Mouse (Mus musculus): ENCODE measurements around the gene Gm973. TPM values are rescaled to one million over a fixed set of nuclear protein-coding genes. Genes with fewer than 3 reads are reported as not detected.

Gm973 gene
- polyA plus RNA-seq, 1 experiment, result 0.13 TPM

- Histone ChIP-seq H3K36me3 (ENCODE audit: control insufficient read depth, insufficient read depth, low read length) (no peaks in the 10 kb centered on the region), H3K4me3 (ENCODE audit: low read depth, low read length) (no peak overlapping the region), H3K27me3 (ENCODE audit: control insufficient read depth, insufficient read depth, low read length) (no peaks in the 10 kb centered on the region), H3K27ac (ENCODE audit: insufficient read depth, low read depth, low read length) (no peak overlapping the region), H3K4me1 (ENCODE audit: control insufficient read depth, insufficient read depth, insufficient read length, low read length) (peaks cover 4% of the 10 kb centered on the region; the same call in 1 of the 2 replicates)
- 64% methylated on average over 21 of the region's 21 CpGs for WGBS
- TF ChIP-seq CTCF (IDR thresholded peaks at IDR 0.05; ENCODE audit: extremely low read depth, insufficient read length, insufficient replicate concordance, low read depth, low read length) (no peak), POLR2A (IDR thresholded peaks at IDR 0.05; ENCODE audit: low read depth, low read length) (no peak)
Measured at GRCm38 (mm10) chr1:59574262-59575187, 58.5 kb downstream of the Gm973 start.

GRCm38 (mm10) chr1:59578770-59579169 is 62.7 kb downstream of the Gm973 start:
- Histone ChIP-seq H3K36me3 (ENCODE audit: control insufficient read depth, insufficient read depth, low read length) (no peaks in the 10 kb centered on the region), H3K4me3 (ENCODE audit: low read depth, low read length) (no peak overlapping the region), H3K27me3 (ENCODE audit: control insufficient read depth, insufficient read depth, low read length) (no peaks in the 10 kb centered on the region), H3K27ac (ENCODE audit: insufficient read depth, low read depth, low read length) (no peak overlapping the region), H3K4me1 (ENCODE audit: control insufficient read depth, insufficient read depth, insufficient read length, low read length) (peaks cover 6% of the 10 kb centered on the region; the same call in 1 of the 2 replicates)
- 86% methylated on average over 4 of the region's 4 CpGs for WGBS
- TF ChIP-seq CTCF (IDR thresholded peaks at IDR 0.05; ENCODE audit: extremely low read depth, insufficient read length, insufficient replicate concordance, low read depth, low read length) (no peak), POLR2A (IDR thresholded peaks at IDR 0.05; ENCODE audit: low read depth, low read length) (no peak)

- Histone ChIP-seq H3K4me1 (ENCODE audit: control insufficient read depth, insufficient read depth, insufficient read length, low read length) (peaks cover 9% of the 10 kb centered on the region; the same call in 1 of the 2 replicates), H3K27me3 (ENCODE audit: control insufficient read depth, insufficient read depth, low read length) (no peaks in the 10 kb centered on the region), H3K27ac (ENCODE audit: insufficient read depth, low read depth, low read length) (no peak overlapping the region), H3K4me3 (ENCODE audit: low read depth, low read length) (no peak overlapping the region), H3K36me3 (ENCODE audit: control insufficient read depth, insufficient read depth, low read length) (no peaks in the 10 kb centered on the region)
- TF ChIP-seq POLR2A (IDR thresholded peaks at IDR 0.05; ENCODE audit: low read depth, low read length) (no peak), CTCF (IDR thresholded peaks at IDR 0.05; ENCODE audit: extremely low read depth, insufficient read length, insufficient replicate concordance, low read depth, low read length) (no peak)
- WGBS, result 48% methylated on average over 5 of the region's 5 CpGs
Measured at GRCm38 (mm10) chr1:59579327-59579726, 63.3 kb downstream of the Gm973 start.

- H3K4me1 ChIP-seq (ENCODE audit: control insufficient read depth, insufficient read depth, insufficient read length, low read length), result peaks cover 10% of the 10 kb centered on the region; the same call in 1 of the 2 replicates
- H3K27me3 ChIP-seq (ENCODE audit: control insufficient read depth, insufficient read depth, low read length), result no peaks in the 10 kb centered on the region
- H3K27ac ChIP-seq (ENCODE audit: insufficient read depth, low read depth, low read length), result no peak overlapping the region
- no peaks in the 10 kb centered on the region for H3K36me3 ChIP-seq (ENCODE audit: control insufficient read depth, insufficient read depth, low read length)
- 19% methylated on average over 8 of the region's 8 CpGs for WGBS
- H3K4me3 ChIP-seq (ENCODE audit: low read depth, low read length), result no peak overlapping the region
- TF ChIP-seq CTCF (IDR thresholded peaks at IDR 0.05; ENCODE audit: extremely low read depth, insufficient read length, insufficient replicate concordance, low read depth, low read length), result no peak
- TF ChIP-seq POLR2A (IDR thresholded peaks at IDR 0.05; ENCODE audit: low read depth, low read length), result no peak
Measured at GRCm38 (mm10) chr1:59580131-59580751, 64.2 kb downstream of the Gm973 start.

- Histone ChIP-seq H3K27ac (ENCODE audit: insufficient read depth, low read depth, low read length) (no peak overlapping the region), H3K27me3 (ENCODE audit: control insufficient read depth, insufficient read depth, low read length) (no peaks in the 10 kb centered on the region), H3K4me3 (ENCODE audit: low read depth, low read length) (no peak overlapping the region), H3K4me1 (ENCODE audit: control insufficient read depth, insufficient read depth, insufficient read length, low read length) (peaks cover 10% of the 10 kb centered on the region; the same call in 1 of the 2 replicates), H3K36me3 (ENCODE audit: control insufficient read depth, insufficient read depth, low read length) (no peaks in the 10 kb centered on the region)
- TF ChIP-seq POLR2A (IDR thresholded peaks at IDR 0.05; ENCODE audit: low read depth, low read length) (no peak), CTCF (IDR thresholded peaks at IDR 0.05; ENCODE audit: extremely low read depth, insufficient read length, insufficient replicate concordance, low read depth, low read length) (no peak)
- WGBS, result 85% methylated on average over 3 of the region's 3 CpGs
Measured at GRCm38 (mm10) chr1:59580880-59581279, 64.8 kb downstream of the Gm973 start.

- WGBS, result 18% methylated on average over 18 of the region's 18 CpGs
- H3K27me3 ChIP-seq (ENCODE audit: control insufficient read depth, insufficient read depth, low read length), result no peaks in the 10 kb centered on the region
- TF ChIP-seq POLR2A (IDR thresholded peaks at IDR 0.05; ENCODE audit: low read depth, low read length), result no peak
- TF ChIP-seq CTCF (IDR thresholded peaks at IDR 0.05; ENCODE audit: extremely low read depth, insufficient read length, insufficient replicate concordance, low read depth, low read length), result peak; percentile 90
- H3K36me3 ChIP-seq (ENCODE audit: control insufficient read depth, insufficient read depth, low read length), result no peaks in the 10 kb centered on the region
- H3K4me3 ChIP-seq (ENCODE audit: low read depth, low read length), result peak overlapping the region; percentile 32
- peaks cover 8% of the 10 kb centered on the region; the same call in 1 of the 2 replicates for H3K4me1 ChIP-seq (ENCODE audit: control insufficient read depth, insufficient read depth, insufficient read length, low read length)
- H3K27ac ChIP-seq (ENCODE audit: insufficient read depth, low read depth, low read length), result no peak overlapping the region
Measured at GRCm38 (mm10) chr1:59584656-59585410, 68.8 kb downstream of the Gm973 start.

Data from small intestine, adult 2 months (tissue).